Mouse (Mus musculus): ENCODE measurements at regions not wholly inside any gene's neighbourhood (a gene's known extent, or its start where the extent isn't known, plus 50 kb on each side); places are given as distances from the start of the nearest gene placed in this dataset.

- Histone ChIP-seq H3K9me3 (ENCODE audit: control insufficient read depth, low read length) (no peaks in the 10 kb centered on the region), H3K27me3 (replicated peaks; ENCODE audit: control insufficient read depth, insufficient read depth, low read length) (no peaks in the 10 kb centered on the region), H3K4me3 (ENCODE audit: low read depth, low read length) (no peak overlapping the region), H3K27ac (replicated peaks; ENCODE audit: low read depth, low read length) (no peak overlapping the region), H3K9ac (ENCODE audit: low read depth, low read length) (no peak overlapping the region), H3K36me3 (ENCODE audit: control insufficient read depth, insufficient read depth, low read length) (no peaks in the 10 kb centered on the region), H3K4me2 (ENCODE audit: low read depth, low read length) (no peak overlapping the region), H3K4me1 (ENCODE audit: control insufficient read depth, insufficient read depth, low read length) (no peaks in the 10 kb centered on the region)
- 71% methylated on average over 9 of the region's 9 CpGs for WGBS
- no peak for ATAC-seq (ENCODE audit: low read depth)
- no peak for DNase-seq (ENCODE audit: low spot score)
Measured at GRCm38 (mm10) chr13:47818924-47819564, 442.0 kb upstream of the Id4 start.

GRCm38 (mm10) chr13:47836491-47836890 is 424.5 kb upstream of the Id4 start:
- no peaks in the 10 kb centered on the region for H3K27me3 ChIP-seq (replicated peaks; ENCODE audit: control insufficient read depth, insufficient read depth, low read length)
- H3K9me3 ChIP-seq (ENCODE audit: control insufficient read depth, low read length): no peaks in the 10 kb centered on the region
- no peak overlapping the region for H3K4me3 ChIP-seq (ENCODE audit: low read depth, low read length)
- ATAC-seq (ENCODE audit: low read depth) (no peak), DNase-seq (ENCODE audit: low spot score) (peak; percentile 59)
- no peak overlapping the region for H3K27ac ChIP-seq (replicated peaks; ENCODE audit: low read depth, low read length)
- no peak overlapping the region for H3K9ac ChIP-seq (ENCODE audit: low read depth, low read length)
- no peaks in the 10 kb centered on the region for H3K4me1 ChIP-seq (ENCODE audit: control insufficient read depth, insufficient read depth, low read length)
- WGBS: 32% methylated on average over 9 of the region's 9 CpGs
- H3K4me2 ChIP-seq (ENCODE audit: low read depth, low read length): no peak overlapping the region
- no peaks in the 10 kb centered on the region for H3K36me3 ChIP-seq (ENCODE audit: control insufficient read depth, insufficient read depth, low read length)

- H3K4me1 ChIP-seq (ENCODE audit: control insufficient read depth, insufficient read depth, low read length): peaks cover 8% of the 10 kb centered on the region
- no peaks in the 10 kb centered on the region for H3K9me3 ChIP-seq (ENCODE audit: control insufficient read depth, low read length)
- no peak overlapping the region for H3K4me3 ChIP-seq (ENCODE audit: low read depth, low read length)
- 85% methylated on average over 8 of the region's 8 CpGs for WGBS
- H3K27me3 ChIP-seq (replicated peaks; ENCODE audit: control insufficient read depth, insufficient read depth, low read length): no peaks in the 10 kb centered on the region
- H3K36me3 ChIP-seq (ENCODE audit: control insufficient read depth, insufficient read depth, low read length): no peaks in the 10 kb centered on the region
- H3K9ac ChIP-seq (ENCODE audit: low read depth, low read length): no peak overlapping the region
- H3K27ac ChIP-seq (replicated peaks; ENCODE audit: low read depth, low read length): no peak overlapping the region
- H3K4me2 ChIP-seq (ENCODE audit: low read depth, low read length): no peak overlapping the region
- ATAC-seq (ENCODE audit: low read depth) (no peak), DNase-seq (ENCODE audit: low spot score) (no peak)
Measured at GRCm38 (mm10) chr13:47842418-47842817, 418.6 kb upstream of the Id4 start.

GRCm38 (mm10) chr13:47843011-47843410 is 418.0 kb upstream of the Id4 start:
- ATAC-seq (ENCODE audit: low read depth) (no peak), DNase-seq (ENCODE audit: low spot score) (peak; percentile 25)
- 0 out of 2 replicates have a peak overlapping the region, but pooled peaks have one; percentile 20 for H3K4me2 ChIP-seq (ENCODE audit: low read depth, low read length)
- 0 out of 2 replicates have a peak overlapping the region, but pooled peaks have one; percentile 35 for H3K9ac ChIP-seq (ENCODE audit: low read depth, low read length)
- no peak overlapping the region for H3K4me3 ChIP-seq (ENCODE audit: low read depth, low read length)
- H3K36me3 ChIP-seq (ENCODE audit: control insufficient read depth, insufficient read depth, low read length): no peaks in the 10 kb centered on the region
- peaks cover 8% of the 10 kb centered on the region for H3K4me1 ChIP-seq (ENCODE audit: control insufficient read depth, insufficient read depth, low read length)
- no peak overlapping the region; the same call in 1 of the 2 replicates for H3K27ac ChIP-seq (replicated peaks; ENCODE audit: low read depth, low read length)
- no peaks in the 10 kb centered on the region for H3K27me3 ChIP-seq (replicated peaks; ENCODE audit: control insufficient read depth, insufficient read depth, low read length)
- WGBS: 58% methylated on average over 9 of the region's 9 CpGs
- H3K9me3 ChIP-seq (ENCODE audit: control insufficient read depth, low read length): no peaks in the 10 kb centered on the region

- Histone ChIP-seq H3K9me3 (ENCODE audit: control insufficient read depth, low read length) (no peaks in the 10 kb centered on the region), H3K27ac (replicated peaks; ENCODE audit: low read depth, low read length) (no peak overlapping the region; the same call in 1 of the 2 replicates), H3K4me3 (ENCODE audit: low read depth, low read length) (no peak overlapping the region), H3K36me3 (ENCODE audit: control insufficient read depth, insufficient read depth, low read length) (no peaks in the 10 kb centered on the region), H3K9ac (ENCODE audit: low read depth, low read length) (0 out of 2 replicates have a peak overlapping the region, but pooled peaks have one; percentile 35), H3K4me2 (ENCODE audit: low read depth, low read length) (peak overlapping the region; percentile 20; the same call in 1 of the 2 replicates), H3K4me1 (ENCODE audit: control insufficient read depth, insufficient read depth, low read length) (peaks cover 10% of the 10 kb centered on the region), H3K27me3 (replicated peaks; ENCODE audit: control insufficient read depth, insufficient read depth, low read length) (no peaks in the 10 kb centered on the region)
- ATAC-seq (ENCODE audit: low read depth) (peak; percentile 80), DNase-seq (ENCODE audit: low spot score) (peak; percentile 62)
- WGBS: 49% methylated on average over 13 of the region's 13 CpGs
Measured at GRCm38 (mm10) chr13:47843541-47844267, 417.3 kb upstream of the Id4 start.

- H3K4me2 ChIP-seq (ENCODE audit: low read depth, low read length): no peak overlapping the region
- ATAC-seq (ENCODE audit: low read depth): no peak
- 83% methylated on average over 3 of the region's 3 CpGs for WGBS
Measured at GRCm38 (mm10) chr13:47846713-47847112, 414.3 kb upstream of the Id4 start.

GRCm38 (mm10) chr13:47848371-47849188 is 412.4 kb upstream of the Id4 start:
- Histone ChIP-seq H3K27ac (replicated peaks; ENCODE audit: low read depth, low read length) (no peak overlapping the region), H3K4me2 (ENCODE audit: low read depth, low read length) (no peak overlapping the region), H3K9ac (ENCODE audit: low read depth, low read length) (no peak overlapping the region), H3K27me3 (replicated peaks; ENCODE audit: control insufficient read depth, insufficient read depth, low read length) (no peaks in the 10 kb centered on the region), H3K9me3 (ENCODE audit: control insufficient read depth, low read length) (no peaks in the 10 kb centered on the region), H3K4me1 (ENCODE audit: control insufficient read depth, insufficient read depth, low read length) (peaks cover 3% of the 10 kb centered on the region), H3K36me3 (ENCODE audit: control insufficient read depth, insufficient read depth, low read length) (no peaks in the 10 kb centered on the region), H3K4me3 (ENCODE audit: low read depth, low read length) (no peak overlapping the region)
- WGBS: 59% methylated on average over 11 of the region's 11 CpGs
- DNase-seq (ENCODE audit: low spot score): peak; percentile 72
- ATAC-seq (ENCODE audit: low read depth): no peak

More at GRCm38 (mm10) chr13:47846713-47847112, 414.3 kb upstream of the Id4 start:
- Histone ChIP-seq H3K4me3 (ENCODE audit: low read depth, low read length) (no peak overlapping the region), H3K9ac (ENCODE audit: low read depth, low read length) (no peak overlapping the region), H3K4me1 (ENCODE audit: control insufficient read depth, insufficient read depth, low read length) (peaks cover 10% of the 10 kb centered on the region), H3K9me3 (ENCODE audit: control insufficient read depth, low read length) (no peaks in the 10 kb centered on the region), H3K36me3 (ENCODE audit: control insufficient read depth, insufficient read depth, low read length) (no peaks in the 10 kb centered on the region), H3K27ac (replicated peaks; ENCODE audit: low read depth, low read length) (no peak overlapping the region), H3K27me3 (replicated peaks; ENCODE audit: control insufficient read depth, insufficient read depth, low read length) (no peaks in the 10 kb centered on the region)
- DNase-seq (ENCODE audit: low spot score): no peak

- peak overlapping the region; percentile 47 for H3K4me2 ChIP-seq (ENCODE audit: low read depth, low read length)
- ATAC-seq (ENCODE audit: low read depth): no peak
- 0 out of 2 replicates have a peak overlapping the region, but pooled peaks have one; percentile 25 for H3K9ac ChIP-seq (ENCODE audit: low read depth, low read length)
- 0 out of 2 replicates have a peak overlapping the region, but pooled peaks have one; percentile 4 for H3K27ac ChIP-seq (replicated peaks; ENCODE audit: low read depth, low read length)
- H3K27me3 ChIP-seq (replicated peaks; ENCODE audit: control insufficient read depth, insufficient read depth, low read length): no peaks in the 10 kb centered on the region
- WGBS: 9% methylated on average over 22 of the region's 22 CpGs
- peaks cover 12% of the 10 kb centered on the region for H3K4me1 ChIP-seq (ENCODE audit: control insufficient read depth, insufficient read depth, low read length)
- H3K4me3 ChIP-seq (ENCODE audit: low read depth, low read length): 0 out of 2 replicates have a peak overlapping the region, but pooled peaks have one; percentile 4
- H3K36me3 ChIP-seq (ENCODE audit: control insufficient read depth, insufficient read depth, low read length): no peaks in the 10 kb centered on the region
- DNase-seq (ENCODE audit: low spot score): no peak
- H3K9me3 ChIP-seq (ENCODE audit: control insufficient read depth, low read length): no peaks in the 10 kb centered on the region
Measured at GRCm38 (mm10) chr13:47855422-47856108, 405.5 kb upstream of the Id4 start.
